Mouse (Mus musculus) hindbrain, embryonic 11.5 days (tissue): ENCODE data around the gene Syn3. TPM values are rescaled to one million over a fixed set of nuclear protein-coding genes. Genes with fewer than 3 reads are reported as not detected.

Experiments
- ATAC-seq: fragments of 200-750 bp; cut with Nextera tagmentation; 2 replicates; pipeline ENCODE4 v1.8.0; 2017; ENCODE audit warnings: mild to moderate bottlenecking, moderate TSS enrichment, moderate library complexity; ENCODE audit not compliant: low FRiP score
- DNase-seq: peaks from one replicate; pipeline ENCODE4 v3.0.0-alpha.2; 2015; ENCODE audit warnings: low spot score
- H3K27ac ChIP-seq: fragments of 300-500 bp; sonication (generic); 2 replicates; pipeline ENCODE4 v1.5.1; 2014; ENCODE audit warnings: mild to moderate bottlenecking, low read depth, low read length
- H3K27me3 ChIP-seq: fragments of 300-500 bp; sonication (generic); 2 replicates; pipeline ENCODE4 v1.6.1; 2014; ENCODE audit warnings: mild to moderate bottlenecking, low read length, moderate library complexity, mixed read lengths; ENCODE audit not compliant: control insufficient read depth, insufficient read depth
- H3K36me3 ChIP-seq: fragments of 300-500 bp; sonication (generic); 2 replicates; pipeline ENCODE4 v1.6.1; 2014; ENCODE audit warnings: mild to moderate bottlenecking, low read length, moderate library complexity, mixed read lengths; ENCODE audit not compliant: control insufficient read depth, insufficient read depth
- H3K4me1 ChIP-seq: fragments of 300-500 bp; sonication (generic); replicated peaks from 2 replicates; pipeline ENCODE4 v1.6.1; 2014; ENCODE audit warnings: low read length, mixed read lengths; ENCODE audit not compliant: control insufficient read depth, insufficient read depth
- H3K4me2 ChIP-seq: fragments of 300-500 bp; sonication (generic); replicated peaks from 2 replicates; pipeline ENCODE4 v1.6.1; 2014; ENCODE audit warnings: mild to moderate bottlenecking, low read depth, low read length
- H3K4me3 ChIP-seq: fragments of 300-500 bp; sonication (generic); 2 replicates; pipeline ENCODE4 v1.5.1; 2014; ENCODE audit warnings: low read depth, low read length
- H3K9ac ChIP-seq: fragments of 300-500 bp; sonication (generic); 2 replicates; pipeline ENCODE4 v1.6.1; 2014; ENCODE audit warnings: low read depth, low read length
- H3K9me3 ChIP-seq: fragments of 300-500 bp; sonication (generic); 2 replicates; pipeline ENCODE4 v1.6.1; 2016; ENCODE audit warnings: low read length; ENCODE audit not compliant: control insufficient read depth
- WGBS: fragments of 180-500 bp; shearing (Covaris S2); extraction: QIAGEN DNeasy Blood & Tissue Kit; methylation state at CpG from one replicate; pipeline ENCODE4 v1.1.7; 2014; 5-methylcytosine and 5-hydroxymethylcytosine counted together
- polyA plus RNA-seq: library from polyadenylated mRNA; unstranded; fragments of >200 nt; fragmentation: Nextera tagmentation; extraction: Ambion mirVana; gene quantifications from 2 replicates; pipeline ENCODE4 v1.2.1, GENCODE M21; 2014

The Syn3 gene
- polyA plus RNA-seq, 1 experiment from 2014 or later = 5.9 TPM

GRCm38 (mm10) chr10:86476720-86477119 lies 22.0 kb downstream of the Syn3 start:
- no peak for DNase-seq
- no peaks in the 10 kb centered on the region for H3K4me1 ChIP-seq
- 87% methylated on average over 7 of the region's 7 CpGs for WGBS

GRCm38 (mm10) chr10:86475270-86475669 lies 23.4 kb downstream of the Syn3 start:
- H3K36me3 ChIP-seq = no peaks in the 10 kb centered on the region
- H3K4me1 ChIP-seq = no peaks in the 10 kb centered on the region
- no peak overlapping the region for H3K4me2 ChIP-seq
- ATAC-seq = no peak
- no peaks in the 10 kb centered on the region for H3K27me3 ChIP-seq
- H3K9me3 ChIP-seq = no peaks in the 10 kb centered on the region
- no peak overlapping the region for H3K9ac ChIP-seq
- 91% methylated on average over 5 of the region's 5 CpGs for WGBS
- no peak overlapping the region for H3K27ac ChIP-seq
- no peak overlapping the region for H3K4me3 ChIP-seq
- DNase-seq = no peak

More at GRCm38 (mm10) chr10:86476720-86477119, 22.0 kb downstream of the Syn3 start:
- no peak for ATAC-seq
- Histone ChIP-seq H3K27ac (no peak overlapping the region), H3K9me3 (no peaks in the 10 kb centered on the region), H3K36me3 (no peaks in the 10 kb centered on the region), H3K4me3 (no peak overlapping the region), H3K4me2 (no peak overlapping the region), H3K27me3 (no peaks in the 10 kb centered on the region), H3K9ac (no peak overlapping the region)

GRCm38 (mm10) chr10:86474176-86475154 lies 24.2 kb downstream of the Syn3 start:
- no peak overlapping the region for H3K4me2 ChIP-seq
- no peaks in the 10 kb centered on the region for H3K9me3 ChIP-seq
- H3K27me3 ChIP-seq = no peaks in the 10 kb centered on the region
- H3K4me1 ChIP-seq = no peaks in the 10 kb centered on the region
- ATAC-seq (no peak), DNase-seq (no peak)
- H3K4me3 ChIP-seq = no peak overlapping the region
- no peak overlapping the region for H3K9ac ChIP-seq
- WGBS = 81% methylated on average over 8 of the region's 8 CpGs
- H3K27ac ChIP-seq = no peak overlapping the region
- H3K36me3 ChIP-seq = no peaks in the 10 kb centered on the region

GRCm38 (mm10) chr10:86473637-86474154 lies 25.0 kb downstream of the Syn3 start:
- no peak for ATAC-seq
- WGBS = 50% methylated on average over 3 of the region's 3 CpGs

GRCm38 (mm10) chr10:86468612-86469546 lies 29.8 kb downstream of the Syn3 start:
- Histone ChIP-seq H3K9ac (no peak overlapping the region), H3K4me3 (no peak overlapping the region), H3K4me1 (no peaks in the 10 kb centered on the region), H3K27ac (no peak overlapping the region), H3K36me3 (no peaks in the 10 kb centered on the region), H3K27me3 (no peaks in the 10 kb centered on the region), H3K4me2 (no peak overlapping the region), H3K9me3 (no peaks in the 10 kb centered on the region)
- WGBS = 80% methylated on average over 13 of the region's 13 CpGs
- DNase-seq (no peak), ATAC-seq (no peak)

More at GRCm38 (mm10) chr10:86473637-86474154, 25.0 kb downstream of the Syn3 start:
- no peaks in the 10 kb centered on the region for H3K9me3 ChIP-seq
- no peak overlapping the region for H3K27ac ChIP-seq
- no peak overlapping the region for H3K4me3 ChIP-seq
- no peaks in the 10 kb centered on the region for H3K36me3 ChIP-seq
- peak; percentile 76 for DNase-seq
- H3K27me3 ChIP-seq = no peaks in the 10 kb centered on the region
- no peak overlapping the region for H3K9ac ChIP-seq
- H3K4me2 ChIP-seq = no peak overlapping the region
- H3K4me1 ChIP-seq = no peaks in the 10 kb centered on the region

GRCm38 (mm10) chr10:86463538-86464199 lies 35.0 kb downstream of the Syn3 start:
- no peaks in the 10 kb centered on the region for H3K4me1 ChIP-seq
- H3K4me3 ChIP-seq = no peak overlapping the region
- H3K4me2 ChIP-seq = no peak overlapping the region
- ATAC-seq (peak; percentile 71), DNase-seq (peak; percentile 91)
- 30% methylated on average over 5 of the region's 5 CpGs for WGBS
- no peaks in the 10 kb centered on the region for H3K9me3 ChIP-seq
- H3K9ac ChIP-seq = no peak overlapping the region
- no peaks in the 10 kb centered on the region for H3K36me3 ChIP-seq
- H3K27me3 ChIP-seq = no peaks in the 10 kb centered on the region
- no peak overlapping the region for H3K27ac ChIP-seq

GRCm38 (mm10) chr10:86459643-86460042 lies 39.1 kb downstream of the Syn3 start:
- DNase-seq = no peak
- ATAC-seq = no peak
- Histone ChIP-seq H3K4me2 (no peak overlapping the region), H3K27me3 (no peaks in the 10 kb centered on the region), H3K4me1 (peaks cover 7% of the 10 kb centered on the region), H3K36me3 (no peaks in the 10 kb centered on the region), H3K9me3 (no peaks in the 10 kb centered on the region), H3K9ac (no peak overlapping the region), H3K4me3 (no peak overlapping the region), H3K27ac (no peak overlapping the region)
- WGBS = 77% methylated on average over 1 of the region's 1 CpGs

- Histone ChIP-seq H3K4me1 (peaks cover 7% of the 10 kb centered on the region), H3K27ac (no peak overlapping the region), H3K27me3 (no peaks in the 10 kb centered on the region), H3K9ac (no peak overlapping the region), H3K4me3 (no peak overlapping the region), H3K36me3 (no peaks in the 10 kb centered on the region), H3K9me3 (no peaks in the 10 kb centered on the region), H3K4me2 (no peak overlapping the region)
- peak; percentile 31 for ATAC-seq
- no peak for DNase-seq
These were observed 41.0 kb downstream of the Syn3 start for GRCm38 (mm10) chr10:86457665-86458209.
